Mouse (Mus musculus) testis, adult 2 months (tissue): ENCODE results near the gene Dot1l. TPM values are rescaled to one million over a fixed set of nuclear protein-coding genes. Genes with fewer than 3 reads are reported as not detected.
A peak's percentile ranks its signal among the peaks of the same experiment; 100 is the strongest.

ENCODE experiments used
- H3K27ac ChIP-seq: fragments of 200-500 bp; 2 replicates; pipeline ENCODE4 v1.5.1; 2012; ENCODE audit warnings: low read depth, low read length; ENCODE audit not compliant: control insufficient read depth, insufficient read depth
- H3K27me3 ChIP-seq: fragments of 200-500 bp; 2 replicates; pipeline ENCODE4 v1.6.1; 2012; ENCODE audit warnings: mild to moderate bottlenecking, low read length, moderate library complexity; ENCODE audit not compliant: control insufficient read depth, insufficient read depth
- H3K36me3 ChIP-seq: fragments of 200-500 bp; 2 replicates; pipeline ENCODE4 v1.6.1; 2012; ENCODE audit warnings: mild to moderate bottlenecking, low read length; ENCODE audit not compliant: control insufficient read depth, insufficient read depth
- H3K4me1 ChIP-seq: fragments of 200-500 bp; 2 replicates; pipeline ENCODE4 v1.6.1; 2012; ENCODE audit warnings: low read length; ENCODE audit not compliant: control insufficient read depth, insufficient read depth
- H3K4me3 ChIP-seq: fragments of 200-500 bp; 2 replicates; pipeline ENCODE4 v1.5.1; 2012; ENCODE audit warnings: low read depth, mild to moderate bottlenecking, low read length, moderate library complexity, mixed read lengths; ENCODE audit not compliant: control insufficient read depth
- CTCF ChIP-seq: fragments of 200-500 bp; IDR thresholded peaks from 2 replicates; pipeline ENCODE4 v1.5.1; 2012; ENCODE audit warnings: low read depth, mild to moderate bottlenecking, inconsistent platforms, low read length, moderate library complexity; ENCODE audit not compliant: control insufficient read depth, insufficient read depth, insufficient replicate concordance
- POLR2A ChIP-seq: fragments of 200-500 bp; IDR thresholded peaks from 2 replicates; pipeline ENCODE4 v1.6.1; 2012; ENCODE audit warnings: low read depth, mild to moderate bottlenecking, inconsistent platforms, low read length, moderate library complexity; ENCODE audit not compliant: control insufficient read depth
- polyA plus RNA-seq: library from polyadenylated mRNA; depleted of rRNA; stranded (reverse); fragments of >200 nt; gene quantifications from 2 replicates; pipeline ENCODE4 v1.2.3, GENCODE M21; 2012; rRNA removed

The Dot1l gene
- polyA plus RNA-seq, 1 experiment, result 189 TPM

DNA sequence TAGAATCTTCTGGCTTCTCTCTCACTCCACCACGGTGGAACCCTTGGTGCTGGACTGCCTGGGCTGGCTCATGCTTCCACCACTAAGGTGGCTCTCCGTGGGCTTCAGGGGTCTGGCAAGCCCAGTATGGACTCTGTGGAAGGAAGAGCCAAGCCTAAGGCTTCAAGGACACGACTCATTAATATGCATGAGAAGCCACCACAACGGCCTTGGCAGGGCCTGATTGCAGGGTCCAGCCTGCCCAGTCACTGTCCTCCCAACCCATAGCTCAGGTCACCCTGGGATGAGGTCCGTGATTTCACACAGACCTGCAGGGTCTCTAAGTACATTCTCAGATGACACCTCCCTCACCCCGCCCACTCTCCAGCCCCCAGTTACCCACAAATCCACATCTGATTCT, 84.8 kb downstream of the Dot1l start:
- H3K4me3 ChIP-seq, result no peak overlapping the region
- H3K27ac ChIP-seq, result no peak overlapping the region
- no peak for TF ChIP-seq CTCF
- peaks cover 25% of the 10 kb centered on the region for H3K4me1 ChIP-seq
- H3K36me3 ChIP-seq, result no peaks in the 10 kb centered on the region
- no peaks in the 10 kb centered on the region for H3K27me3 ChIP-seq

GRCm38 (mm10) chr10:80841685-80842084, 86.7 kb downstream of the Dot1l start:
- no peaks in the 10 kb centered on the region for H3K36me3 ChIP-seq
- H3K4me1 ChIP-seq, result peaks cover 15% of the 10 kb centered on the region
- H3K27ac ChIP-seq, result no peak overlapping the region
- no peaks in the 10 kb centered on the region for H3K27me3 ChIP-seq
- TF ChIP-seq CTCF, result no peak
- TF ChIP-seq POLR2A, result no peak
- no peak overlapping the region for H3K4me3 ChIP-seq

DNA sequence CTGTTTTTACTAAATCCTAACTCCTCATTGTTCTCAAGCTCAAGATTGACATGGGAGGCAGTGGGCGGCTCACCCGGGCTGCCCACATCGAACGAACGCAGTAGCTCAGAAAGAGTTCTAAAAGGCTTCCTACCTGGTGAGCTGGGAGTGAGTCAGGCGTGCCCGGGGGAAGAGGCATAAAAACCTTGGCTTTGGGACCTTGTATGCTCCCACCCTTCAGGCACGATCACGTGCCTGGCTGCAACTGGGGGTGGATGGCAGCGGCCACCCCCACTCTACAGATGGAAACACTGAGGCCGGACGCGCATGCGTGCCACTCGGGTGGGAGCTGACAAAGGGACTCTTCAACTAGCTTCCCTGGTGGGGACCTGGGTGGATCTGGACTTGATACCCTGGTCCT, 87.3 kb downstream of the Dot1l start:
- Histone ChIP-seq H3K27me3 (no peaks in the 10 kb centered on the region), H3K4me1 (peaks cover 10% of the 10 kb centered on the region)

DNA sequence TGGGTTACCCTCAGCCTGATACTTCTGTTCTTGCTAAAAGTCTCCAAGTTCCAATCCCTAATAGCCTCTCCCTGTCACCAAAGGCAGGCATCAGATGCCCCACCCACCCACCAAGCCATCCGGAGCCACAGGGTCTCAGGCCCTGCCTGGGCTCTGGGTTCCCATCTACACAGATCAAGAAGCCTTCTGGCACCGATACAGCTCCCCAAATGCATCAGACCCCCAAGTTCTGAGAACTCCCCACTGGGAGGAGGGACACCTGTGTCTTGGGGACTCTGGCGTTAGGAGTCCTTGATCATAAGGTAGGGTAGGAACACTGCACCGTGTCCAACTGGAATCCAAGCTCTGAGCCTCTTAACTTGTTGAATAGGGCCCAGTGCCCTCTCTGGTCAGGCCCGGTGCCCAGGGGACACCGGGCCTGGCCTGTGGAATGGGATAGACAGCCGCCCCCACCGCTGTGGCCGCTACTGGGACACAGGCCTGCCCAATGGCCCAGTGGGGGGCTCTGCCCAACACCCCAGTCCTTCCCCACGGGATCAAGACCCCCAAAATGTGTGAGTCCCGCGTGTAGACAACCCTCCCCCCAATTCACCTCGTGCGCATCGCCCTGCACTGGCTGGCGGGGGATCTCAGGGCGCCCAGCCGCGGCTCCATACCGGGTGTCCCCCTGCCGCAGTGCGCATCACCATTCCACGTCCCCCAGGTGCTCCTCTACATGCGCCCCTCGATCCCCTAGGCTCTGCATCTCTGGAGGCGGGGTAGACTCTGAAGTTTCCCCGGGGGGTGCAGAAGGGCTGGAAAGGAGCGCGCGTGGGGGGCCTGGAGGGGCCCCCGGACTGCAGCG, 88.3 kb downstream of the Dot1l start:
- Histone ChIP-seq H3K4me1 (peaks cover 10% of the 10 kb centered on the region), H3K4me3 (no peak overlapping the region; the same call in 1 of the 2 replicates), H3K27ac (no peak overlapping the region), H3K27me3 (no peaks in the 10 kb centered on the region), H3K36me3 (no peaks in the 10 kb centered on the region)
- no peak for TF ChIP-seq POLR2A
- TF ChIP-seq CTCF, result no peak

More for the DNA sequence above, 87.3 kb downstream of the Dot1l start:
- no peak overlapping the region for H3K4me3 ChIP-seq
- TF ChIP-seq POLR2A (no peak), CTCF (no peak)
- H3K36me3 ChIP-seq, result no peaks in the 10 kb centered on the region
- no peak overlapping the region for H3K27ac ChIP-seq

- H3K36me3 ChIP-seq, result no peaks in the 10 kb centered on the region
- peak within 1 kb of the TSS; percentile 31; the same call in 1 of the 2 replicates for H3K4me3 ChIP-seq
- no peaks in the 10 kb centered on the region for H3K27me3 ChIP-seq
- H3K27ac ChIP-seq, result no peak within 1 kb of the TSS
- H3K4me1 ChIP-seq, result peaks cover 10% of the 10 kb centered on the region
- TF ChIP-seq CTCF (no peak), POLR2A (no peak)
These were observed 89.0 kb downstream of the Dot1l start, which contains the start of gene Lingo3 for GRCm38 (mm10) chr10:80843931-80844547. Gene Lingo3 (minus strand): TSS chr10:80844039.

Other genes starting within 250 kb of the Dot1l start
- gene Atp8b3, start 216.1 kb upstream of the Dot1l start, polyA plus RNA-seq, result 1,123 and 1,230 TPM in 2 replicates
- gene Rexo1, start 193.6 kb upstream of the Dot1l start, polyA plus RNA-seq, result 201 and 214 TPM in 2 replicates
- gene Klf16, start 177.9 kb upstream of the Dot1l start, polyA plus RNA-seq, result 7.5 and 7.7 TPM in 2 replicates
- gene Abhd17a, start 164.9 kb upstream of the Dot1l start, polyA plus RNA-seq, result 246 and 291 TPM in 2 replicates
- 58.8 and 61.6 TPM in 2 replicates for gene Scamp4, start 152.3 kb upstream of the Dot1l start, polyA plus RNA-seq
- 46.6 and 56.1 TPM in 2 replicates for gene Adat3, start 152.3 kb upstream of the Dot1l start, polyA plus RNA-seq
- 1.9 and 2.1 TPM in 2 replicates for gene Gm49322, start 149.2 kb upstream of the Dot1l start, polyA plus RNA-seq
- gene Csnk1g2, start 132.4 kb upstream of the Dot1l start, polyA plus RNA-seq, result 1,079 and 1,184 TPM in 2 replicates
- 18.9 and 20.5 TPM in 2 replicates for gene Btbd2, start 98.1 kb upstream of the Dot1l start, polyA plus RNA-seq
- gene Mknk2, start 77.1 kb upstream of the Dot1l start, polyA plus RNA-seq, result 53.5 and 60.4 TPM in 2 replicates
- 11.1 and 12.5 TPM in 2 replicates for gene Mob3a, start 53.2 kb upstream of the Dot1l start, polyA plus RNA-seq
- 339 and 385 TPM in 2 replicates for gene Izumo4, start 53.0 kb upstream of the Dot1l start, polyA plus RNA-seq
- gene Ap3d1, start 12.9 kb upstream of the Dot1l start, polyA plus RNA-seq, result 178 and 195 TPM in 2 replicates
- 65.7 and 67.4 TPM in 2 replicates for gene Sf3a2, start 43.0 kb downstream of the Dot1l start, polyA plus RNA-seq
- gene Plekhj1, start 43.4 kb downstream of the Dot1l start, polyA plus RNA-seq, result 41.4 and 45.8 TPM in 2 replicates
- gene Amh, start 50.0 kb downstream of the Dot1l start, polyA plus RNA-seq, result 2.5 and 3.2 TPM in 2 replicates
- 1.2 and 1.4 TPM in 2 replicates for gene Jsrp1, start 58.3 kb downstream of the Dot1l start, polyA plus RNA-seq
- gene Oaz1, start 71.5 kb downstream of the Dot1l start, polyA plus RNA-seq, result 261 and 275 TPM in 2 replicates
- gene Lingo3, start 88.8 kb downstream of the Dot1l start, polyA plus RNA-seq, result 0.16 and 0.26 TPM in 2 replicates
- 60.3 and 67.0 TPM in 2 replicates for gene Lsm7, start 100.0 kb downstream of the Dot1l start, polyA plus RNA-seq
- 169 and 173 TPM in 2 replicates for gene Sppl2b, start 100.1 kb downstream of the Dot1l start, polyA plus RNA-seq
- gene Tmprss9, start 116.6 kb downstream of the Dot1l start, polyA plus RNA-seq, result 2.0 and 2.7 TPM in 2 replicates
- gene Timm13, start 145.8 kb downstream of the Dot1l start, polyA plus RNA-seq, result 76.7 and 104 TPM in 2 replicates
- gene Lmnb2, start 163.0 kb downstream of the Dot1l start, polyA plus RNA-seq, result 177 TPM in 2 replicates
- 7.8 and 9.1 TPM in 2 replicates for gene Gadd45b, start 174.9 kb downstream of the Dot1l start, polyA plus RNA-seq